Mouse (Mus musculus) urinary bladder, postnatal 4 days (tissue): ENCODE data around the gene Neu1.
A peak's percentile ranks its signal among the peaks of the same experiment; 100 is the strongest.
"Not testable (repeated sequence)": the region's sequence is repeated elsewhere in the genome, so short reads cannot be mapped to it uniquely, and the experiment has no call there.

Experiments used
- DNase-seq, 2 experiments: peaks; one replicate each; pipeline ENCODE4 v3.0.0; 2021 to 2022; ENCODE audit warnings: low spot score in 2 of 2

Gene Neu1

GRCm38 (mm10) chr17:34948721-34949552 lies 17.9 kb downstream of the Neu1 start:
- DNase-seq: not testable (repeated sequence)

GRCm38 (mm10) chr17:34949553-34949969 lies 18.5 kb downstream of the Neu1 start:
- DNase-seq: no peak

GRCm38 (mm10) chr17:34950514-34951455 lies 19.7 kb downstream of the Neu1 start:
- DNase-seq: no peak

GRCm38 (mm10) chr17:34951636-34952377 lies 20.8 kb downstream of the Neu1 start:
- DNase-seq: no peak

GRCm38 (mm10) chr17:34952378-34953040 lies 21.5 kb downstream of the Neu1 start:
- DNase-seq: peak; percentile 74 to 87

GRCm38 (mm10) chr17:34953258-34953657 lies 22.2 kb downstream of the Neu1 start:
- DNase-seq: no peak

- no peak for DNase-seq
Observed at GRCm38 (mm10) chr17:34953904-34954303, 22.9 kb downstream of the Neu1 start.

- no peak for DNase-seq
Observed at GRCm38 (mm10) chr17:34954831-34955230, 23.8 kb downstream of the Neu1 start.

GRCm38 (mm10) chr17:34955884-34956283 lies 24.8 kb downstream of the Neu1 start:
- no peak for DNase-seq

- no peak for DNase-seq
Observed at GRCm38 (mm10) chr17:34956340-34956739, 25.3 kb downstream of the Neu1 start.

- DNase-seq: not testable (repeated sequence)
Observed at GRCm38 (mm10) chr17:34957291-34957690, 26.2 kb downstream of the Neu1 start.

- DNase-seq: not testable (repeated sequence)
Observed at GRCm38 (mm10) chr17:34957966-34958365, 26.9 kb downstream of the Neu1 start.

- DNase-seq: not testable (repeated sequence)
Observed at GRCm38 (mm10) chr17:34958734-34959129, 27.7 kb downstream of the Neu1 start.

- peak; percentile 81 to 84 for DNase-seq
Observed at GRCm38 (mm10) chr17:34959130-34959778, 28.2 kb downstream of the Neu1 start, which contains the start of gene Hspa1b. Gene Hspa1b (minus strand): TSS chr17:34959238.

GRCm38 (mm10) chr17:34959881-34960515 lies 28.9 kb downstream of the Neu1 start:
- no peak for DNase-seq

GRCm38 (mm10) chr17:34960702-34961493 lies 29.8 kb downstream of the Neu1 start:
- DNase-seq: no peak

GRCm38 (mm10) chr17:34962125-34962524 lies 31.1 kb downstream of the Neu1 start:
- DNase-seq: no peak

GRCm38 (mm10) chr17:34962841-34963240 lies 31.8 kb downstream of the Neu1 start:
- no peak for DNase-seq

GRCm38 (mm10) chr17:34964640-34965049 lies 33.6 kb downstream of the Neu1 start:
- peak in 1 of 2 experiments; percentile 37 for DNase-seq
